Mouse (Mus musculus) gonadal fat pad, adult 2 months (tissue): Measurements from ENCODE around the gene Gm11011. TPM values are rescaled to one million over a fixed set of nuclear protein-coding genes. Genes with fewer than 3 reads are reported as not detected.

ENCODE experiments used
- DNase-seq: peaks from one replicate; pipeline ENCODE4 v3.0.0-alpha.2; 2012; ENCODE audit warnings: low read depth
- polyA plus RNA-seq: library from polyadenylated mRNA; depleted of rRNA; stranded (reverse); fragments of >200 nt; gene quantifications from 2 replicates; pipeline ENCODE4 v1.2.3, GENCODE M21; 2012; rRNA removed

The Gm11011 gene
- polyA plus RNA-seq, 1 experiment = not detected

GRCm38 (mm10) chr2:169589697-169590096, 2.2 kb upstream of the Gm11011 start:
- DNase-seq = no peak

GRCm38 (mm10) chr2:169586688-169587087, 857 bp downstream of the Gm11011 start:
- DNase-seq = no peak

GRCm38 (mm10) chr2:169585631-169586285, 1.8 kb downstream of the Gm11011 start:
- peak; percentile 33 for DNase-seq

- no peak for DNase-seq
Observed at GRCm38 (mm10) chr2:169584745-169585456, 2.6 kb downstream of the Gm11011 start.

GRCm38 (mm10) chr2:169583476-169583875, 4.1 kb downstream of the Gm11011 start:
- DNase-seq = no peak

- no peak for DNase-seq
Observed at GRCm38 (mm10) chr2:169577508-169578196, 9.9 kb downstream of the Gm11011 start.

- no peak for DNase-seq
Observed at GRCm38 (mm10) chr2:169570063-169570462, 17.5 kb downstream of the Gm11011 start.

- no peak for DNase-seq
Observed at GRCm38 (mm10) chr2:169566159-169566558, 21.4 kb downstream of the Gm11011 start.

- DNase-seq = no peak
Observed at GRCm38 (mm10) chr2:169565751-169566150, 21.8 kb downstream of the Gm11011 start.

- DNase-seq = no peak
Observed at GRCm38 (mm10) chr2:169545674-169546073, 41.9 kb downstream of the Gm11011 start.

GRCm38 (mm10) chr2:169538906-169539305, 48.6 kb downstream of the Gm11011 start:
- no peak for DNase-seq

Other genes starting within 250 kb of the Gm11011 start
- 48.6 and 54.7 TPM in 2 replicates for gene Tshz2, start 45.3 kb upstream of the Gm11011 start, polyA plus RNA-seq